Mouse (Mus musculus): Measurements from ENCODE around the gene Cers6. TPM values are rescaled to one million over a fixed set of nuclear protein-coding genes. Genes with fewer than 3 reads are reported as not detected.

The Cers6 gene
- polyA plus RNA-seq, 1 experiment from 2014 or later, result 3.6 TPM

- Histone ChIP-seq H3K4me2 (no peak overlapping the region), H3K9me3 (replicated peaks) (no peaks in the 10 kb centered on the region), H3K36me3 (no peaks in the 10 kb centered on the region), H3K27me3 (no peaks in the 10 kb centered on the region), H3K4me3 (replicated peaks) (no peak overlapping the region), H3K27ac (no peak overlapping the region), H3K4me1 (replicated peaks) (no peaks in the 10 kb centered on the region), H3K9ac (no peak overlapping the region)
- DNase-seq (no peak), ATAC-seq (ENCODE audit: low read depth) (no peak)
- WGBS (ENCODE audit: insufficient replicate concordance), result 65% methylated on average over 7 of the region's 7 CpGs
Measured at GRCm38 (mm10) chr2:69049179-69049578, 187.9 kb downstream of the Cers6 start.

- Histone ChIP-seq H3K27ac (no peak overlapping the region), H3K4me2 (no peak overlapping the region), H3K27me3 (no peaks in the 10 kb centered on the region), H3K9me3 (replicated peaks) (no peaks in the 10 kb centered on the region), H3K9ac (no peak overlapping the region), H3K36me3 (no peaks in the 10 kb centered on the region), H3K4me3 (replicated peaks) (no peak overlapping the region), H3K4me1 (replicated peaks) (no peaks in the 10 kb centered on the region)
- 76% methylated on average over 4 of the region's 4 CpGs for WGBS (ENCODE audit: insufficient replicate concordance)
- no peak for ATAC-seq (ENCODE audit: low read depth)
- no peak for DNase-seq
Measured at GRCm38 (mm10) chr2:69050189-69050588, 188.9 kb downstream of the Cers6 start.

GRCm38 (mm10) chr2:69051596-69051995, 190.4 kb downstream of the Cers6 start:
- H3K9me3 ChIP-seq (replicated peaks), result no peaks in the 10 kb centered on the region
- DNase-seq (no peak), ATAC-seq (ENCODE audit: low read depth) (no peak)
- no peak overlapping the region for H3K4me2 ChIP-seq
- 36% methylated on average over 1 of the region's 1 CpGs for WGBS (ENCODE audit: insufficient replicate concordance)
- H3K27ac ChIP-seq, result no peak overlapping the region
- no peaks in the 10 kb centered on the region for H3K27me3 ChIP-seq
- no peak overlapping the region for H3K9ac ChIP-seq
- no peaks in the 10 kb centered on the region for H3K36me3 ChIP-seq
- no peak overlapping the region for H3K4me3 ChIP-seq (replicated peaks)
- H3K4me1 ChIP-seq (replicated peaks), result no peaks in the 10 kb centered on the region

DNA sequence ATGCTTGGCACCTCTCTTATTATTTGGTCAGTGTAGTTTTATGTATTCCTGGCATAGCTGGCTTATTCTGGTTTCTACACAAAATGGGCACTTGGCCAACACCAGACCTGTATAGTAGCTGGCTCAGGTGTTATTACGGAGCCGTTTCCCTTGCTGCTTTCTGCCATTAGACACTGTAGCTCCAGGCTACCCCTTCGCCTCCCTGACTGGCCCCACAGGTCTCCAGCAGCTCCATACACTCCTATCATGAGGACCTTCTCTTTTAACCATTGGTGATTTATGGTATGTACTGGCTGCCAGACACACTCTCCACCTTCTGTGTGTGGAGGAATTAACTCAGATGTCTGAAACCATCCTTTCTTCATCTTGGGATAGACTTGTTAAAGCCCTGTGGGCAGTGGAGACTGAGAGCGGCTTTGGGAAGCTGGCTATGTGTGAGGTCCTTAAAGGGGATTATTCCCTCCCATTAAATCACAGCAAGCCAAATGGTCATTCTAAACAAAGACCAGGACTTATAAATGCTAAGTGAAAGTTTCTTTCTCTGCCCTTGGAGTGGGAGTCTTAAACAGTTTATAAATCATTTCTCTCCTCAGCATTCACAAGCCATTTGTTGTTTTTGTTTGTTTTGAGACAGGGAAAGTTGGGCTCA, 192.1 kb downstream of the Cers6 start:
- H3K4me1 ChIP-seq (replicated peaks), result no peaks in the 10 kb centered on the region
- no peak for DNase-seq
- H3K9me3 ChIP-seq (replicated peaks), result no peaks in the 10 kb centered on the region
- no peak overlapping the region for H3K27ac ChIP-seq
- no peak for ATAC-seq (ENCODE audit: low read depth)
- H3K27me3 ChIP-seq, result no peaks in the 10 kb centered on the region
- no peaks in the 10 kb centered on the region for H3K36me3 ChIP-seq
- no peak overlapping the region for H3K4me2 ChIP-seq
- WGBS (ENCODE audit: insufficient replicate concordance), result 66% methylated on average over 4 of the region's 4 CpGs
- H3K9ac ChIP-seq, result no peak overlapping the region
- no peak overlapping the region for H3K4me3 ChIP-seq (replicated peaks)

DNA sequence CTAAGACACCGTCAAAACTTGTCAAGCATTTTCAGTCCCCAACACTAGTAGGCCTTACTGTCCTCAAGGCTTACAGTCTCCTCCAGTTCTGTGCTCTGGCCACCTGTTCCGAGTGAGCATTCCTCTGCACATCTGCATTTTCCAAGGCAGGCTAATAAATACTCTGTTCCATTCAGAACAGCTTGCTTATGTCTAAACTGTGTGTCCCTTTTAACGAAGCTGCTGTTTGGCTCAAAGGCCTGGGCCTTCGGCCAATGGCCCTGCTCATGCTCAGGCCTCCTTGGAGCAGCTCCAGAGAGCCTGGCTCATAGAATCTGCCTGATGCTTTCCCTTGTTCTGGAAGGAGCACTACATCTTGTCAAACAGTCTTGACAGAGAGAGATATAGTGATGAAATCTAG, 193.0 kb downstream of the Cers6 start:
- no peaks in the 10 kb centered on the region for H3K27me3 ChIP-seq
- ATAC-seq (ENCODE audit: low read depth) (no peak), DNase-seq (no peak)
- no peak overlapping the region for H3K4me2 ChIP-seq
- H3K4me3 ChIP-seq (replicated peaks), result no peak overlapping the region
- no peak overlapping the region for H3K27ac ChIP-seq
- no peaks in the 10 kb centered on the region for H3K4me1 ChIP-seq (replicated peaks)
- no peaks in the 10 kb centered on the region for H3K9me3 ChIP-seq (replicated peaks)
- 66% methylated on average over 4 of the region's 4 CpGs for WGBS (ENCODE audit: insufficient replicate concordance)
- H3K9ac ChIP-seq, result no peak overlapping the region
- no peaks in the 10 kb centered on the region for H3K36me3 ChIP-seq

DNA sequence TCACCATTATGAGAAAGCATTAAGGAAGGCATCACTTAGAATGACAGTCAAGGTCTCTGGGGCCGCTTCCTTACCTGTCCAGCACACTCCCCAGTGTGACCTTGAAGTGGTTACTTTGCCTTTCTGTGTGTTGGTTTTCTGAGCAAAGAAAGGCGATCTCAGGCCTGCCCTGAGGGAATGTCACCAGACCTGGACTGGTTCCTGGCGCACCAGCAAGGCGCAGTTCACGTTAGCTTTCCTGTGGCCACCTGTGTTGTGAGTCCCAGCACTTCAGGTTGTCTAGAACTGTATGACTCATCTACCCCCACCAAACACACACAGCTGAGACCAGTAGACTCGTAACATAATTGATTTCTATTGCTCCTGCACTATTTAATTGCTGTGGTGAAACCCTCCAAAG, 193.9 kb downstream of the Cers6 start:
- Histone ChIP-seq H3K27ac (no peak overlapping the region), H3K27me3 (no peaks in the 10 kb centered on the region), H3K4me1 (replicated peaks) (no peaks in the 10 kb centered on the region), H3K9ac (no peak overlapping the region), H3K4me3 (replicated peaks) (no peak overlapping the region), H3K36me3 (no peaks in the 10 kb centered on the region), H3K9me3 (replicated peaks) (no peaks in the 10 kb centered on the region), H3K4me2 (no peak overlapping the region)
- 76% methylated on average over 6 of the region's 6 CpGs for WGBS (ENCODE audit: insufficient replicate concordance)
- ATAC-seq (ENCODE audit: low read depth) (no peak), DNase-seq (no peak)

GRCm38 (mm10) chr2:69061313-69061712, 200.1 kb downstream of the Cers6 start:
- DNase-seq, result no peak
- ATAC-seq (ENCODE audit: low read depth), result no peak
- H3K9me3 ChIP-seq (replicated peaks), result no peaks in the 10 kb centered on the region
- no peak overlapping the region for H3K4me2 ChIP-seq
- no peaks in the 10 kb centered on the region for H3K4me1 ChIP-seq (replicated peaks)
- H3K27me3 ChIP-seq, result no peaks in the 10 kb centered on the region
- H3K4me3 ChIP-seq (replicated peaks), result no peak overlapping the region
- H3K27ac ChIP-seq, result no peak overlapping the region
- no peak overlapping the region for H3K9ac ChIP-seq
- H3K36me3 ChIP-seq, result no peaks in the 10 kb centered on the region

DNA sequence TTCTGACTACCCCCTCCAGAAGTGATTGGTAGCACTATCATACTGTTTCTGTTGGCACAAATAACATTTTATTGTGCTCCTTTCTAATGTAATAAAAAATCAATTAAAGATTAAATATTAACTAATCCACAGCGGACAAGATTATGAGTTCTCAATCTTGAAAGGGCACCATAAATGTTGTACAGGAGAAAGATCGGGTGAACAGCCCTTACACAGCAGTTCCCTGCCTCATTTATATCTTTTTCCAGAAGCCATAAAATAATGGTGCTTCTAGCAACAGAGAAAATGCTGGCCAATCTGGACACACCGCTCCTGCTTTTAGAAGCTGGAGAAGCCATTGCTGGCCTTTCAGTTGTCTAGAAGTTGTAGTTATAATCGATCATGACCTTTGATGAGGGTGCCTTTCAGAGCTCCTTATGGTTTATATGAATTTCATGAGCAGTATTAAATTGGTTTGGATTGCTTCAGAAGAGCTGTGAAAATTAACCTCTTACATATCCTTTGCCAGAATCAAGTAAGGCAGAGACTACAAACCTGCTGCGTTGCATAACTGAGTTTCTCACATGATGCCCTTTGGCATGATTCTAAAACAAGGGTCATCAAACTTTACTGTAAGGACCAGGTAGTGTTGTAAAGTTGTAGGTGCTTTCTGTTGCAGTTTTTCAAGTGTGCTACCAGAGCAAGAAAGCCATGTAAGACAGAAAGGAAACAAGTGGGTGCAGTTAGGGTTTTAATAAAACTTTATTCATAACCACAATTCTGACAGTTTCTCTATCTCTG, 200.9 kb downstream of the Cers6 start:
- H3K4me3 ChIP-seq (replicated peaks), result no peak overlapping the region
- H3K27me3 ChIP-seq, result no peaks in the 10 kb centered on the region
- no peak overlapping the region for H3K4me2 ChIP-seq
- no peak overlapping the region for H3K27ac ChIP-seq
- H3K4me1 ChIP-seq (replicated peaks), result no peaks in the 10 kb centered on the region
- ATAC-seq (ENCODE audit: low read depth) (no peak), DNase-seq (no peak)
- H3K36me3 ChIP-seq, result no peaks in the 10 kb centered on the region
- no peaks in the 10 kb centered on the region for H3K9me3 ChIP-seq (replicated peaks)
- H3K9ac ChIP-seq, result no peak overlapping the region
- 79% methylated on average over 5 of the region's 5 CpGs for WGBS (ENCODE audit: insufficient replicate concordance)

DNA sequence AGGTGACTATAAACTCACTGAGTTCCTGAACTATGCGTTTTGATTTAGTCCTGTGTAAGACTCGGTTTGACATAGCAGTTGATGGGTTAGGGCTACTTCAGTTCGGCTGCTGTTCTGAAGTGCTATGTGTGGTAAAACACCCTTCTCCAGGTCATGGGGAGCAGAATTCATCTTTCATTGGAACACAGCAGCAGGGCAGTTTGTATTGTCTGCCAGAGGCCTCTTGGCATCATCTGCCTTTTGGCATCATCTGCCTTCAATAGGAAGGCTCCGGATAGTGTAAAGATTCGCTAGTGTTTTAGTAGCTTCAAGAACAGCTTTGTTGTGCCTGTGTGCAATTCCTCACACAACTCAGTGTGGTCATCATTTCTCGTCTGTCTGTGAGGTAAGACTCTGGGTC, 203.5 kb downstream of the Cers6 start:
- Histone ChIP-seq H3K36me3 (no peaks in the 10 kb centered on the region), H3K27ac (no peak overlapping the region), H3K9ac (no peak overlapping the region), H3K4me2 (no peak overlapping the region), H3K4me1 (replicated peaks) (no peaks in the 10 kb centered on the region), H3K4me3 (replicated peaks) (no peak overlapping the region), H3K27me3 (no peaks in the 10 kb centered on the region), H3K9me3 (replicated peaks) (no peaks in the 10 kb centered on the region)
- ATAC-seq (ENCODE audit: low read depth) (no peak), DNase-seq (no peak)
- 77% methylated on average over 6 of the region's 6 CpGs for WGBS (ENCODE audit: insufficient replicate concordance)

DNA sequence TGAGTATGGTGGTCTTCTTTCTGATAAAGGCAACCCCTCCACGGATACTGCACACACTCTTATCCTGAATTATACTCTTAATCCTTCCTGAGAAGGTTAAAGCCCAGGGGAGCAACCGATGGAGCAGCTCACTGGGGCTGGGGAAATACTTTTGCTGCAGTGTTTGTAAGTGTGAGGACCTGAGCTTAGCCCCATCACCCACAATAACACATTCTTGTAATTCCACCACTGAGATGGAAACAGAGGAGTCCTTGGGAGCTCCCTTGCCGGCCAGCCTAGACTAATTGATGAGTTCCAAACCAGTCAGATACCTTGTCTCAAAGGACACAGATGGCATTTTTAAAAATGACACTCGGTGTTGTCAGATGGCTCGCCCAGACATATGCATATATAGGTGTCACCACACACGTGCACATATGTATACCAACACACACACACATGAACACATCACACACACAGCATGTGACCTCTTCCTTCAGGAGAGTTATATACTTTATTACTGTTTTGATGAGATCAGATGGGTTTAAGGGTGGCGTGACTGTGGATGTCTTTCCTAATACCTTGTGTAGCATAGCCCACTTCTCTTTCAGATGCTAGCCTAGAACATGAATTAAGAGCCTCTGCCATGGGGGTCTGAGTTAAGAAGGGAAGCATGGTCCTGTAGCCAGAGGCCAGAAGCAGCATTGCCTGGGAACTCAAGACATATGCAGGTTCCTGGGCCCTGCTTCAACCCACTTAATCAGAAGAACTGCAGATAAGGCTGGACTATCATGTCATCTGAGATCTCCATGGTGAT, 210.4 kb downstream of the Cers6 start:
- DNase-seq (no peak), ATAC-seq (ENCODE audit: low read depth) (no peak)
- Histone ChIP-seq H3K27ac (no peak overlapping the region), H3K9ac (no peak overlapping the region), H3K4me3 (replicated peaks) (no peak overlapping the region), H3K27me3 (no peaks in the 10 kb centered on the region), H3K36me3 (no peaks in the 10 kb centered on the region), H3K4me2 (no peak overlapping the region), H3K9me3 (replicated peaks) (no peaks in the 10 kb centered on the region), H3K4me1 (replicated peaks) (no peaks in the 10 kb centered on the region)
- WGBS (ENCODE audit: insufficient replicate concordance), result 50% methylated on average over 7 of the region's 7 CpGs

- WGBS (ENCODE audit: insufficient replicate concordance), result 76% methylated on average over 3 of the region's 3 CpGs
Measured at GRCm38 (mm10) chr2:69077189-69077588, 215.9 kb downstream of the Cers6 start.

More at GRCm38 (mm10) chr2:69077189-69077588, 215.9 kb downstream of the Cers6 start:
- Histone ChIP-seq H3K4me3 (replicated peaks) (no peak overlapping the region), H3K27me3 (no peaks in the 10 kb centered on the region), H3K9me3 (replicated peaks) (no peaks in the 10 kb centered on the region), H3K4me2 (no peak overlapping the region), H3K9ac (no peak overlapping the region), H3K36me3 (no peaks in the 10 kb centered on the region), H3K27ac (no peak overlapping the region), H3K4me1 (replicated peaks) (no peaks in the 10 kb centered on the region)
- ATAC-seq (ENCODE audit: low read depth) (no peak), DNase-seq (no peak)
